ENCODE assay signal across 8 mouse cellular contexts in genomic region chr9:107231539-107232139, GRCm38 (mm10). TPM values are rescaled to one million over a fixed set of nuclear protein-coding genes. Genes with fewer than 3 reads are reported as not detected.
DNase-seq lines count a peak whose midpoint lies in the region; ATAC-seq and TF ChIP-seq lines count a peak whose summit lies in the region.

Gene Dock3 (minus strand): TSS chr9:107231909.

- H3K9me3 ChIP-seq in forebrain, postnatal 0 days (ENCODE audit: low read length): no peaks in the 10 kb centered on the region

- peak within 1 kb of the TSS; percentile 96 for H3K4me3 ChIP-seq in forebrain, postnatal 0 days (ENCODE audit: low read depth, low read length)

- DNase-seq in adrenal gland, adult (ENCODE audit: inconsistent age in 2 of 2, low spot score in 1 of 2): peak; percentile 79 to 91
- DNase-seq in cerebellum, adult 18-20 months: peak; percentile 82 to 95
- DNase-seq in forebrain, postnatal 0 days: peak; percentile 95
- DNase-seq in left cerebral cortex, adult 11 months (ENCODE audit: low spot score): peak; percentile 78
- peak; percentile 40 for DNase-seq in lung, postnatal 36 days
- DNase-seq in right cerebral cortex, postnatal 14 days: peak; percentile 79
- no peak for DNase-seq in spleen, postnatal 14 days (ENCODE audit: low spot score in 2 of 2)

- H3K36me3 ChIP-seq in forebrain, postnatal 0 days (ENCODE audit: insufficient read depth): no peaks in the 10 kb centered on the region

- peaks cover 8% of the 10 kb centered on the region; the same call in 1 of the 2 replicates for H3K4me1 ChIP-seq in forebrain, postnatal 0 days (ENCODE audit: insufficient read depth)

- 4% methylated on average over 77 of the region's 87 CpGs for WGBS in forebrain, postnatal 0 days

- peak; percentile 94 for ATAC-seq in forebrain, postnatal 0 days
- ATAC-seq in hematopoietic stem cell, adult 5-6 weeks (replicated peaks in 1 of 2; ENCODE audit: insufficient read depth in 1 of 2, low FRiP score in 2 of 2, low TSS enrichment in 1 of 2, low read depth in 1 of 2, poor library complexity in 2 of 2, severe bottlenecking in 2 of 2): 0 out of 4 replicates have a peak, but pooled peaks have one; percentile 13 to 24

- H3K4me2 ChIP-seq in forebrain, postnatal 0 days (ENCODE audit: low read depth): peak within 1 kb of the TSS; percentile 73

- H3K27ac ChIP-seq in forebrain, postnatal 0 days (ENCODE audit: low read depth, low read length): peak within 1 kb of the TSS; percentile 92

- TF ChIP-seq CTCF in forebrain, postnatal 0 days (IDR thresholded peaks at IDR 0.05; ENCODE audit: low read depth): 0 out of 2 replicates have a peak, but pooled peaks have one; percentile 16

- H3K27me3 ChIP-seq in forebrain, postnatal 0 days (ENCODE audit: insufficient read depth, low read length): peaks cover 10% of the 10 kb centered on the region

- peak within 1 kb of the TSS; percentile 97 for H3K9ac ChIP-seq in forebrain, postnatal 0 days

RNA-seq across cellular contexts. Expression of gene Dock3, which starts in this region (rescaled TPM):
- 53.7 and 57.0 TPM in 2 replicates for total RNA-seq in forebrain, postnatal 0 days (2014; rRNA removed)
- 13.8 and 21.3 TPM in 2 replicates for polyA plus RNA-seq in forebrain, postnatal 0 days (2015; fragmentation: Nextera tagmentation; extraction: Ambion mirVana)
- total RNA-seq in hematopoietic stem cell, adult 5-6 weeks (2017): 2.6 and 8.9 TPM in 2 replicates

Comparison
In these comparisons a context has a peak if more than half of its experiments do, and no peak if none do; other contexts are left out.
1. DNase-seq: peak in adrenal gland, adult (2 of 2), cerebellum, adult 18-20 months (2 of 2), forebrain, postnatal 0 days (single experiment), left cerebral cortex, adult 11 months (single experiment), lung, postnatal 36 days (single experiment) and right cerebral cortex, postnatal 14 days (single experiment); none in spleen, postnatal 14 days (0 of 2).